Mouse (Mus musculus) small intestine, adult 2 months (tissue): ENCODE results near the gene Rgs8. TPM values are rescaled to one million over a fixed set of nuclear protein-coding genes. Genes with fewer than 3 reads are reported as not detected.

Source experiments
- H3K27ac ChIP-seq: fragments of 200-500 bp; 2 replicates; pipeline ENCODE4 v1.5.1; 2012; ENCODE audit warnings: low read depth, low read length, control low read depth, inconsistent platforms; ENCODE audit not compliant: insufficient read depth
- H3K27me3 ChIP-seq: fragments of 200-500 bp; 2 replicates; pipeline ENCODE4 v1.6.1; 2012; ENCODE audit warnings: mild to moderate bottlenecking, moderate library complexity, low read length, inconsistent platforms; ENCODE audit not compliant: control insufficient read depth, insufficient read depth
- H3K36me3 ChIP-seq: fragments of 200-500 bp; 2 replicates; pipeline ENCODE4 v1.6.1; 2012; ENCODE audit warnings: mild to moderate bottlenecking, low read length, control low read depth, inconsistent platforms; ENCODE audit not compliant: control insufficient read depth, insufficient read depth
- H3K4me1 ChIP-seq: fragments of 200-500 bp; 2 replicates; pipeline ENCODE4 v1.6.1; 2012; ENCODE audit warnings: low read length, inconsistent platforms, mixed read lengths; ENCODE audit not compliant: control insufficient read depth, insufficient read depth, insufficient read length
- H3K4me3 ChIP-seq: fragments of 200-500 bp; 2 replicates; pipeline ENCODE4 v1.5.1; 2012; ENCODE audit warnings: low read depth, mild to moderate bottlenecking, control low read depth, inconsistent platforms, low read length, moderate library complexity
- CTCF ChIP-seq: fragments of 200-500 bp; IDR thresholded peaks from 2 replicates; pipeline ENCODE4 v1.5.1; 2012; ENCODE audit warnings: low read depth, mild to moderate bottlenecking, control low read depth, inconsistent platforms, low read length, moderate library complexity, mixed read lengths; ENCODE audit not compliant: insufficient replicate concordance, insufficient read length; ENCODE audit errors: extremely low read depth
- POLR2A ChIP-seq: fragments of 200-500 bp; IDR thresholded peaks from 2 replicates; pipeline ENCODE4 v1.6.1; 2012; ENCODE audit warnings: low read depth, mild to moderate bottlenecking, control low read depth, inconsistent platforms, low read length, moderate library complexity
- WGBS: fragments of 180-500 bp; shearing (Covaris S2); methylation state at CpG from one replicate; pipeline ENCODE4 v1.1.7; 2018; 5-methylcytosine and 5-hydroxymethylcytosine counted together
- polyA plus RNA-seq: library from polyadenylated mRNA; depleted of rRNA; stranded (reverse); fragments of >200 nt; gene quantifications from 2 replicates; pipeline ENCODE4 v1.2.3, GENCODE M21; 2012

Rgs8 gene
- polyA plus RNA-seq, 1 experiment = 0.08 TPM

DNA sequence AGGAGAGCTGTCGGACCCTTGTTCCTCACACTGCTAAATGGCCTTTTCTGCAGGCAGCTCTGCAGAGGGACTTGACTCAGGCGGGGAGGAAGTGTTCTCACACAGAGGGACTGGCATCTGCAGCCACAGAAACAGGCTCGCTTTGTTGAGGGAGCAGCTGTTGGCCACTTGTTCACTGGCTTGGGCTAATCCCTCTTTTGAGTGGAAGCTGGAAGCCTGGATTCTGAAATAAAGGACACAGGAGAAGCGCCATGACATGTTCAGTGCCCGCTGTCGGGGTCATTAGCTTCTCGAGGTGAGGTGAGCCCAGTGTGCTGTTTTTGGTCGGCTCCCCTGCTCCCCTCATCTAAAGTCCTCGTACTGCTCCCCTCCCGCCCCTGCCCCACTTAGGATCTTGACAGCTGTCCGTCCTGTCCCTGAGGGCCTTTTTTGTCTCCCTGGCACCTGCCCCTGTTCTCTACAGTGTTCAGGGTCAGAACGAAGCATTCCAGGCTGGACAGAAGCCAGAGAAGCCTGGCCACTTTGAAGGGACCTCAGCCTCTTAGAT, 50.7 kb downstream of the Rgs8 start:
- Histone ChIP-seq H3K4me3 (no peak overlapping the region), H3K27ac (no peak overlapping the region), H3K27me3 (no peaks in the 10 kb centered on the region; the same call in 1 of the 2 replicates), H3K36me3 (no peaks in the 10 kb centered on the region), H3K4me1 (no peaks in the 10 kb centered on the region)
- WGBS = 30% methylated on average over 12 of the region's 12 CpGs
- TF ChIP-seq POLR2A = no peak
- no peak for TF ChIP-seq CTCF

DNA sequence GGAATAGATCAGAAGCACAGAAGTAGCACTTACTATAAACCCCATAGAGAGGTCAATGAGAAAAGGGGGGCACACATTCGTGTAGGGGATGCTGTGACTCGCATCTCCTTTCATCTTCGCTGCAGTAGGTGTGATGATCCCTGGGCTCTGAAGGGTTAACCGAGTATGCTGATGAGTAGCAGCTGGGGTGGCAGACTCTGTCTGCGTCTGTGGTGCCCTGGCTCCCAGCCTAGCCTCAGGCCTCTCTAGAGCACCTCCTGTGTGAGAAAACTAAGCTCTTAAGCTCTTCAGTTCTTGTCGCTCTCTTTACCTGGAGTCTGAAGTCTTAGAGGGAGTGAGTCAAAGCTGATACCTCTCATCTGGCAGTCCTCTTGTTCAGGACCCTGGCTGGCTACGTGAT, 51.3 kb downstream of the Rgs8 start:
- H3K4me1 ChIP-seq = no peaks in the 10 kb centered on the region
- no peak overlapping the region for H3K27ac ChIP-seq
- no peaks in the 10 kb centered on the region; the same call in 1 of the 2 replicates for H3K27me3 ChIP-seq
- no peak overlapping the region for H3K4me3 ChIP-seq
- TF ChIP-seq POLR2A (no peak), CTCF (no peak)
- 43% methylated on average over 7 of the region's 7 CpGs for WGBS
- H3K36me3 ChIP-seq = no peaks in the 10 kb centered on the region

GRCm38 (mm10) chr1:153704996-153705395, 52.2 kb downstream of the Rgs8 start:
- H3K27ac ChIP-seq = no peak overlapping the region
- no peaks in the 10 kb centered on the region for H3K36me3 ChIP-seq
- no peak overlapping the region for H3K4me3 ChIP-seq
- H3K27me3 ChIP-seq = no peaks in the 10 kb centered on the region; the same call in 1 of the 2 replicates
- 43% methylated on average over 3 of the region's 3 CpGs for WGBS
- no peaks in the 10 kb centered on the region for H3K4me1 ChIP-seq
- TF ChIP-seq CTCF (no peak), POLR2A (no peak)

GRCm38 (mm10) chr1:153708626-153709025, 55.8 kb downstream of the Rgs8 start:
- Histone ChIP-seq H3K4me1 (no peaks in the 10 kb centered on the region), H3K27me3 (no peaks in the 10 kb centered on the region; the same call in 1 of the 2 replicates), H3K36me3 (no peaks in the 10 kb centered on the region), H3K4me3 (no peak overlapping the region), H3K27ac (no peak overlapping the region)
- 85% methylated on average over 5 of the region's 5 CpGs for WGBS
- TF ChIP-seq POLR2A (no peak), CTCF (no peak)

DNA sequence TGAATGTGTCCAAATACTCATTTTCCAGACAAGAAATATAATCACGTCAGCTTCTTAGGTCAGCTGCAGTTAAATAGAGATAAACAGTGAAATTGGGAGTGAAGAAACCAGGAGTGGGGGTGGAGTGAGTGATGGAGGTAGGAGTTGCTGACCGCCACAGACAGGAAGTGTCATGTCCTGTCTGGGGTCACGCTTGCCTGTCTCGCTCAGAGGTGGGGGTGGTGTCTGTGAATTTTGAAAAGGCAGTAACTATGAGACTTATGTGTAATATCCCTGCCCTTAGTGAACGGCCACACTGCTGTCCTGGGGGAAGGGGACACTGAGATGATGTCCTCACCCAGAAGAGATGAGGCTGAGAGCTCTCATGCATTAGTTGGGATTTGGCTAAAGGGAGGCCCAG, 56.6 kb downstream of the Rgs8 start:
- no peaks in the 10 kb centered on the region for H3K27me3 ChIP-seq
- H3K27ac ChIP-seq = no peak overlapping the region
- H3K4me1 ChIP-seq = no peaks in the 10 kb centered on the region
- no peaks in the 10 kb centered on the region for H3K36me3 ChIP-seq
- no peak overlapping the region for H3K4me3 ChIP-seq
- WGBS = 58% methylated on average over 5 of the region's 5 CpGs
- no peak for TF ChIP-seq POLR2A
- TF ChIP-seq CTCF = no peak

GRCm38 (mm10) chr1:153711544-153712262, 58.9 kb downstream of the Rgs8 start:
- 79% methylated on average over 3 of the region's 3 CpGs for WGBS
- TF ChIP-seq POLR2A = no peak
- TF ChIP-seq CTCF = no peak
- no peak overlapping the region for H3K4me3 ChIP-seq
- no peaks in the 10 kb centered on the region for H3K36me3 ChIP-seq
- H3K4me1 ChIP-seq = no peaks in the 10 kb centered on the region
- H3K27me3 ChIP-seq = no peaks in the 10 kb centered on the region
- no peak overlapping the region for H3K27ac ChIP-seq

GRCm38 (mm10) chr1:153712633-153713032, 59.8 kb downstream of the Rgs8 start:
- Histone ChIP-seq H3K36me3 (no peaks in the 10 kb centered on the region), H3K4me3 (no peak overlapping the region), H3K4me1 (no peaks in the 10 kb centered on the region), H3K27me3 (no peaks in the 10 kb centered on the region), H3K27ac (no peak overlapping the region)
- no peak for TF ChIP-seq CTCF
- no peak for TF ChIP-seq POLR2A
- 89% methylated on average over 2 of the region's 2 CpGs for WGBS
